Mouse (Mus musculus): ENCODE results near the gene Gnb2. TPM values are rescaled to one million over a fixed set of nuclear protein-coding genes. Genes with fewer than 3 reads are reported as not detected.
A peak's percentile ranks its signal among the peaks of the same experiment; 100 is the strongest.

Gnb2 gene
- polyA plus RNA-seq, 1 experiment from 2014 or later: 578 TPM

DNA sequence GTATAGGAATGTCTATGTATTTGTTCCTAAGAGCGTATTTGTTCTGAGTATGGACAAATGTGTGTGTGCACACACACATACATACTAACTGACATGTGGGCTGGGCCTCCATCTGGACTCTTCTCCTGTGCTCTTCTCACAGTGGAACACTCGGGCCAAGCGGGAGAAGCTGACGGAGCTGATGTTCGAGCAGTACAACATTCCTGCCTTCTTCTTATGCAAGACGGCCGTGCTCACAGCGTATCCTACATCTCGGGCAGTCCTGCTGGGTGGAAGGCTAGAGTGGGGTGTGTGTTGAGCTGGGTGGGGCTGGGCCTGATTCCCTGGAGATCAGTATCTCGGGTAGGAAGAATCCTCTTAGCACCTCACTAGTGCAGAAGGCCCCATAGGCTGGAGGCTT is 29.7 kb upstream of the Gnb2 start:
- H3K27ac ChIP-seq (replicated peaks): no peak overlapping the region
- no peak for ATAC-seq (replicated peaks)
- no peaks in the 10 kb centered on the region for H3K27me3 ChIP-seq
- no peaks in the 10 kb centered on the region for H3K4me1 ChIP-seq
- no peak overlapping the region for H3K4me3 ChIP-seq
- peaks cover 13% of the 10 kb centered on the region; the same call in 1 of the 2 replicates for H3K36me3 ChIP-seq
- H3K4me2 ChIP-seq (replicated peaks): no peak overlapping the region
- no peak overlapping the region for H3K9ac ChIP-seq (replicated peaks)
- 73% methylated on average over 10 of the region's 10 CpGs for WGBS
- H3K9me3 ChIP-seq: no peaks in the 10 kb centered on the region

DNA sequence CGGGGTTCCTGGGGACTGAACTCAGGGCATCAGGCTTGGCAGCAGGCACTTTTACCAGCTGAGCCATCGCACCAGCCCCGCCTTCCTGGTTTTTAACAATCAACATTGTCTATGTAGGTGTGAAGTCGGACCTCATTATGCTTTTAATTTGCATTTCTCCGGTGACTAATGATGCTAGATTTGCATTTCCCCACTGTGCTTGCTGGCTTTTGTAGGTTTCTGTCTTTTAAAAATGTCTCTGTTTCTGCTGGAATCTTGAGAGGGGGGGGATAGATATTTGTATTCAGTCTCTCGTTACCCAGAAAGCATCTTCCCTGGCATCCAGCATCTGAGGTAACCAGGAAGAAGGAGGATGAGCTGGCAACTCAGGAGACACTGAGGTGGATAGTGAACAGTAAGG is 28.2 kb upstream of the Gnb2 start:
- no peak for ATAC-seq (replicated peaks)
- no peak overlapping the region for H3K4me2 ChIP-seq (replicated peaks)
- no peaks in the 10 kb centered on the region for H3K4me1 ChIP-seq
- no peak overlapping the region for H3K9ac ChIP-seq (replicated peaks)
- no peak overlapping the region for H3K27ac ChIP-seq (replicated peaks)
- peaks cover 6% of the 10 kb centered on the region; the same call in 1 of the 2 replicates for H3K36me3 ChIP-seq
- no peaks in the 10 kb centered on the region for H3K27me3 ChIP-seq
- H3K4me3 ChIP-seq: no peak overlapping the region
- no peaks in the 10 kb centered on the region for H3K9me3 ChIP-seq
- WGBS: 40% methylated on average over 6 of the region's 6 CpGs

DNA sequence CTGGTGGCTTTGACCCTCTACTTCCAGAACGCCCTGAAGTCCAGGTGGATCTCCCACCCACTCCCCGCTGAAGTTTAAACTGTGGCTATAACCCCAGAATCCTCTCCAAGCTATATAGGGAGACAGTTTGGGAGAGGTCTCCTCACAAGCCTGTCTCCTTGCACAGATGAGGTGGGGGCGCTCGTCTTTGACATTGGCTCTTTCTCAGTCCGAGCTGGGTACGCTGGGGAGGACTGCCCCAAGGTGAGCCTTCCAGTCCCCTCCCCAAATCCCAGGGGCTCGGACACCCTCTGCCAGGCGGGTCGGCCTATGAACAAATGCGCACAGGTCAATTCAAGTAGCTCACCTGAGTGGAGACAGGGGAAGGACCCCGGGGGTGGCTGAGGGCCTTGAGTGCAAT is 20.6 kb upstream of the Gnb2 start:
- peak overlapping the region; percentile 51 for H3K4me2 ChIP-seq (replicated peaks)
- 47% methylated on average over 11 of the region's 11 CpGs for WGBS
- H3K9ac ChIP-seq (replicated peaks): peak overlapping the region; percentile 58
- H3K27ac ChIP-seq (replicated peaks): peak overlapping the region; percentile 71
- peaks cover 18% of the 10 kb centered on the region for H3K4me1 ChIP-seq
- no peaks in the 10 kb centered on the region for H3K9me3 ChIP-seq
- H3K4me3 ChIP-seq: peak overlapping the region; percentile 63
- ATAC-seq (replicated peaks): peak; percentile 33; the same call in 1 of the 2 replicates
- no peaks in the 10 kb centered on the region for H3K36me3 ChIP-seq
- no peaks in the 10 kb centered on the region for H3K27me3 ChIP-seq

DNA sequence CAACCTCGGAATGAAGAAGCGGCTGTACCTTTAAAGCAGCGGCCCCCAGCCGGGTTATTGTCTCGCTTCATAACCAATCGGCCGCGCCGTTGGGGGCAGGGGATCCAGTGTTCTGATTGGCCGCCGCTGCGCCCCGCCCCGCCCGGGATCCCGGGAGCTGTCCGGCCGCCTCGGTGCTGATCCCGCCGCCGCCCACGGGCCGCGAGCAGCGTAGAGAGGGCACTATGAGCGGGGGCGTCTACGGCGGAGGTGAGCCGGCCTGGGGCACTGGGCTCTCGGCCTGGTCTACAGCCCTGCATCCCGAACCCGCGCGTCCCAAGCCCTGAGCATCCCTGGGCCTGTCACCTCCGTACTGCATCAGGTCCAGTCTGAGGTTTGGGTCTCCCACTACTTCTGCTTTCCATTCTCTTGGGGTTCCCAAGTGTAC is 20.1 kb upstream of the Gnb2 start, which contains the start of gene Actl6b:
TSS of gene Actl6b (plus strand) at position 107 of the 427 bp plus-strand sequence.
- WGBS: under 1% methylated on average over 37 of the region's 37 CpGs
- Histone ChIP-seq H3K4me1 (peaks cover 18% of the 10 kb centered on the region), H3K27ac (replicated peaks) (peak within 1 kb of the TSS; percentile 71), H3K9ac (replicated peaks) (peak within 1 kb of the TSS; percentile 58), H3K27me3 (no peaks in the 10 kb centered on the region), H3K36me3 (no peaks in the 10 kb centered on the region), H3K4me3 (peak within 1 kb of the TSS; percentile 63), H3K4me2 (replicated peaks) (peak within 1 kb of the TSS; percentile 51), H3K9me3 (no peaks in the 10 kb centered on the region)
- ATAC-seq (replicated peaks): peak; percentile 97

DNA sequence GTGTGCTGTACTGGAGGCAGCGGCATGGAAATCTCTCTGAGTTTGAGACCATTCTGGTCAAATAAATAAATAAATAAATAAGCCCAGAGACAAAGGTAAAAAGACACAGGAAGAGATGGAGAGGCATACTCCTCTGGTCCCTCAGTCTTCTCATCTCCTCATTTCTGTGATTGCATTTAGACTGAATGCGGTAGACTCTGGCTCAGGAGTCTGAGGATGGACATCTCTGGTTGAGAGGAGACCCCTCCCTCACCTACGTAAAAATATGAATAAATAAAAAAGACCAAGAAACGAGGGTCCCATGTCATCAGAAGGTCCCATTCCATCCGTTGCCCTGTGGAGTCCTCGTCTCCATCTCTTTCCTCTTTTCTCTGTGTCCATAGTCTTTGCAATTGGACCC is 19.7 kb upstream of the Gnb2 start:
- no peaks in the 10 kb centered on the region for H3K36me3 ChIP-seq
- peaks cover 18% of the 10 kb centered on the region for H3K4me1 ChIP-seq
- no peaks in the 10 kb centered on the region for H3K9me3 ChIP-seq
- no peaks in the 10 kb centered on the region for H3K27me3 ChIP-seq
- peak; percentile 49 for ATAC-seq (replicated peaks)
- peak overlapping the region; percentile 63 for H3K4me3 ChIP-seq
- 20% methylated on average over 6 of the region's 6 CpGs for WGBS
- H3K27ac ChIP-seq (replicated peaks): peak overlapping the region; percentile 71
- peak overlapping the region; percentile 51 for H3K4me2 ChIP-seq (replicated peaks)
- H3K9ac ChIP-seq (replicated peaks): peak overlapping the region; percentile 58

DNA sequence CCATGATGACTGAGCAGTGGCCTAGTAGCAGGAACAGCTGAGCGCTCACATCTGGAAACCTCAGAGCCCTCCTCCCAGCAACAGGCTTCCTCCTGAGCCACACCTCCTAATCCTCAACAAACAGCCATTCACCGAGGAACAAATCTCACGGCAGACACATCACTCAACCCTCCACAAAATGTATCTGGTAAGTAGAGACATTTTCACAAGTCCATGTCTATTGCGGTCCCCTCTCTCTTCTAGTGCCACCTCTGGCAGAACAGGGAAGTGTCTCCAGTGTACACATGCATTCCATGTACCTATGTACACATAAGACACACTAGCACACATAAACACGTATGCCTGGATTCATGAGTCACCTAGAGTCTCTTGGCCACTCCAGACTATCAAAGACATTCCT is 17.8 kb upstream of the Gnb2 start:
- H3K9me3 ChIP-seq: no peaks in the 10 kb centered on the region
- WGBS: 72% methylated on average over 5 of the region's 5 CpGs
- H3K4me3 ChIP-seq: no peak overlapping the region
- H3K36me3 ChIP-seq: no peaks in the 10 kb centered on the region
- H3K27ac ChIP-seq (replicated peaks): no peak overlapping the region
- peaks cover 18% of the 10 kb centered on the region for H3K4me1 ChIP-seq
- H3K27me3 ChIP-seq: no peaks in the 10 kb centered on the region
- no peak for ATAC-seq (replicated peaks)
- H3K9ac ChIP-seq (replicated peaks): no peak overlapping the region
- H3K4me2 ChIP-seq (replicated peaks): no peak overlapping the region

DNA sequence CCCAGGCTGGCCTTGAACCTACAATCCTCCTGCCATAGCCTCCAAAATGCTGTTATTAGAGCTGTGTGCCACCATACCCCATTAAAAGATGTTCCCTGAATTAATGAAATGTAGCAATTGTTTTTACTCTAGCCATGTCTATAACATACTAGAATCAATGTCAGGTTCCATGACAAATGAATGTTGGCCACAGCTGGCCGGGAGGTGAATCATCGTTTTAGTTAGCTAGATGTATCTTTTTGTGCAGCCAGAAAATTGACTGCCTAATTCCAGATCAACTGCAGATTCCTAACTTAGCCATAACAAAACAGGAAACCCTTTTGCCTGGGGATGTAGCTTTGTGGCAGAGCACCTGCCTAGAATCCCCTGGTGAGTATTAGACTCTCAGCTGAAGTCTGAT is 16.5 kb upstream of the Gnb2 start:
- Histone ChIP-seq H3K4me1 (peaks cover 13% of the 10 kb centered on the region), H3K9ac (replicated peaks) (no peak overlapping the region), H3K4me3 (no peak overlapping the region), H3K27ac (replicated peaks) (no peak overlapping the region), H3K4me2 (replicated peaks) (no peak overlapping the region), H3K9me3 (no peaks in the 10 kb centered on the region), H3K27me3 (no peaks in the 10 kb centered on the region), H3K36me3 (no peaks in the 10 kb centered on the region)
- 85% methylated on average over 2 of the region's 2 CpGs for WGBS
- ATAC-seq (replicated peaks): no peak

DNA sequence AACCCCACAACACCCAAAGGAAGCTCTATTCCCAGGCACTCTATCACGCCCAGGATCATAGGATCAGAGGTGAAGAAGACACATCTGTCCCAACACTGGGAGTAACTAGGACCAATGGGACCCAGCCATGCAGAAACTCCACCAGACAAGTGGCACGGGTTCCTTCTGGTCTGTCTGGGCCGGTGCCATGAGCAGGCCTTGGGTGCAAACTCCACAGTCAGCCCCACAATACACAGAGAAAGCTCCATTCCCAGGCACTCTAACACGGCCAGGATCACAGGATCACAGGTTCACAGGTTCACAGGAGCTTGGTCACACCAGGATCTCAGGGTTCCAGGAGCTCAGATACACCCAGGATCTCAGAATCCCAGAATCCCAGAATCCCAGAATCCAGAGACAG is 12.3 kb upstream of the Gnb2 start:
- H3K4me2 ChIP-seq (replicated peaks): no peak overlapping the region
- 76% methylated on average over 4 of the region's 4 CpGs for WGBS

DNA sequence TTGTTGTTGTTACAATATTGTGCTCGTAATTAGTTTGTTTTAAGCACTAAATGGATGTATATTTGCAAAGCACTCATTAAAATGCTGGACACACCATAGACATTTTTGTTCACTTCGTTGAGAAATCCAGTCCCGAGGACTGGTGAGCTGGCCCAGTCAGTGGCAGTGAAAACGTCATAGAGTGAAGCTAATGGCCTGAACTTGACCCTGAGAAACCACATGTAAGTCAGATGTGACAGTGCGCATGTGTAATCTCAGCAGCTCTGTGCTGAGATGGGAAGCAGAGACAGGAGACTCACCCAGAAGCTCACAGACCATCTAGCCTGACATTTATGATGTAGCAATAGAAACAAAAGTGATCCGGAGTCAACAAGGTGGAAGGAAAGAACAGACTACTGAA is 11.6 kb upstream of the Gnb2 start:
- H3K9ac ChIP-seq (replicated peaks): no peak overlapping the region
- no peak for ATAC-seq (replicated peaks)
- H3K9me3 ChIP-seq: no peaks in the 10 kb centered on the region
- peaks cover 7% of the 10 kb centered on the region for H3K4me1 ChIP-seq
- no peaks in the 10 kb centered on the region for H3K36me3 ChIP-seq
- WGBS: 65% methylated on average over 6 of the region's 6 CpGs
- no peak overlapping the region for H3K4me2 ChIP-seq (replicated peaks)
- no peak overlapping the region for H3K27ac ChIP-seq (replicated peaks)
- no peak overlapping the region for H3K4me3 ChIP-seq
- no peaks in the 10 kb centered on the region for H3K27me3 ChIP-seq

More for the DNA sequence above, 12.3 kb upstream of the Gnb2 start:
- ATAC-seq (replicated peaks): no peak
- H3K9me3 ChIP-seq: no peaks in the 10 kb centered on the region
- no peak overlapping the region for H3K4me3 ChIP-seq
- H3K9ac ChIP-seq (replicated peaks): no peak overlapping the region
- H3K27me3 ChIP-seq: no peaks in the 10 kb centered on the region
- H3K27ac ChIP-seq (replicated peaks): no peak overlapping the region
- no peaks in the 10 kb centered on the region for H3K36me3 ChIP-seq
- H3K4me1 ChIP-seq: peaks cover 7% of the 10 kb centered on the region; the same call in 1 of the 2 replicates

DNA sequence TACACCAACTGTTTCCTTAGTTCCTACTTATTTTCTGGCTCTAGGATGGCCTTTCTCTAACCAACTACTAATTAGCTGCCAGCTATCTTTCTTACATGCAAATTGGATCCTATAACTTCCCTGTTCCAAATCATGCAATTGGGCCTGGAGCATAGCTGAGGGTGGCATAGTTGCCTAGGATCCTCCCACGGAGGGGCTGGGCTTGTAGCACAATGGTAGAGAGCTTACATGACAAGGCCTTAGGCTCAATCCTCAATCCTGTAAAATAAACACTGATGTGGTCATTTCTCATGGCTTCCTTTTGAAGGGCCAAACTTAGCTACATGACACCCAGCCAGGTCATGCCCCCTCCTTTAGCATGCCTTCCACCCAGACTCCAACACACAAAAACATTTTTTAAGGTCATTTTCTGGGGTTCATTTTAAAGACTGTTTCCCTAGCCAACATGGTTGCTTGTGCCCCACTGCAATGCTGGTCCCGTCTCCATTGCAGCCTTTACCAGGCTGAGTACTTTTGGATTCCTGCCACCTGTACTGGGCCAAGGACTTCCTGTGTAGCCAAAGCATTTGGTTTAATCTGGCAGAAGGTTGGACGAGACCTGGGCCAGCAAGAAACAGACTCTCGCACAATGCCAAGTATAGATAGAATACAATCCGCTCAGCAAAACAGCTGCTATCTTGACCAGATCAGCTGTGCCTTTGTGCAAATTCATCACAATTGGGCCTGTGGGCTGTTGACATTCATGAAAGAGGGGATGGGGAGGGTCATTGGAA is 8.6 kb upstream of the Gnb2 start:
- Histone ChIP-seq H3K9me3 (no peaks in the 10 kb centered on the region), H3K4me2 (replicated peaks) (no peak overlapping the region), H3K4me3 (no peak overlapping the region), H3K36me3 (no peaks in the 10 kb centered on the region), H3K4me1 (peaks cover 16% of the 10 kb centered on the region), H3K9ac (replicated peaks) (no peak overlapping the region), H3K27ac (replicated peaks) (peak overlapping the region; percentile 57), H3K27me3 (no peaks in the 10 kb centered on the region)
- WGBS: 53% methylated on average over 5 of the region's 5 CpGs
- ATAC-seq (replicated peaks): 0 out of 2 replicates have a peak, but pooled peaks have one; percentile 58

DNA sequence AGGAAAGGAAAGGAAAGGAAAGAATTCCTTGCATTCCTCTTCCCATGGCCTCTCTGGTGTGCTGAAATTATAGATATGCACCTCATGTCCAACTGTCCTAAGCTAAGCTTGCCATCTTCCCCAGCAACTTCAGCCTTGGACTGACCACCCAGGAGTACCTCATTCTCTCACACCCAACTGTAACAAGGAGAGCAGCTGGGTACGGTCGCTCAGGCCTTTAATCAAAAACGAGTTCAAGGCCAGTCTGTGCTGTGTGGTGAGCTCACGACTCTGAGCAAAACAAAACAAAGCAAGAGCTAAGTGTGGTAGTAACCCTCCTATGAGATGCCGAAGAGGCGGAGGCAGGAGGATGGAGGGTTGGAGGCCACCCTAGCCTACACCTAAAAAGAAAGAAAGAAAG is 7.7 kb upstream of the Gnb2 start:
- no peaks in the 10 kb centered on the region for H3K36me3 ChIP-seq
- H3K27me3 ChIP-seq: no peaks in the 10 kb centered on the region
- no peak overlapping the region for H3K27ac ChIP-seq (replicated peaks)
- no peak for ATAC-seq (replicated peaks)
- no peak overlapping the region for H3K4me2 ChIP-seq (replicated peaks)
- 73% methylated on average over 6 of the region's 6 CpGs for WGBS
- no peak overlapping the region for H3K9ac ChIP-seq (replicated peaks)
- H3K4me1 ChIP-seq: peaks cover 16% of the 10 kb centered on the region
- no peaks in the 10 kb centered on the region for H3K9me3 ChIP-seq
- H3K4me3 ChIP-seq: no peak overlapping the region

DNA sequence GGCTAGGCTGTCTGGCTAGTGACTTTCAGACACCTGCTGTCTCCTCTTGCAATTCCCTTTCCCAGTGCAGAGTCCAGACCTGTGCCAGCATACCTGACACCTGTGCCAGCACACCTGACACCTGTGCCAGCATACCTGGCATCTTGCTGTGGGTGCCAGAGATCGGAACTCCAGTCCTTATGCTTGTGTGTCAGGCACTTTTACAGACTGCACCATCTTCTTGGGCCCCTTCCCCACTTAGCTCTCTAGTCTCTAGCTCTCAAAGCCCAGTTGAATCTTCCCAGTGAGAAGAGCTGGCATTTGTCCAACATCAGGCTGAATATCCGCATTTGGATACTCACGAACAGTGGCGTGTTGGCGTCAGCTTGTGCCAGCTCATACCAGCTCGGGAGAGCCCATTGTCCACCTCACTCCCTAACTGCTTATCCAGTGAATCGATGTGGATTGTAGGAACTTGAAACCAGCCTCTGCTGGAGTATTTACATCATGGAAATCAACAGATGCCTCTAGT is 6.0 kb upstream of the Gnb2 start:
- WGBS: 34% methylated on average over 7 of the region's 7 CpGs
- H3K36me3 ChIP-seq: no peaks in the 10 kb centered on the region
- H3K4me1 ChIP-seq: peaks cover 16% of the 10 kb centered on the region
- no peak overlapping the region for H3K9ac ChIP-seq (replicated peaks)
- no peaks in the 10 kb centered on the region for H3K9me3 ChIP-seq
- peak; percentile 57 for ATAC-seq (replicated peaks)
- H3K27ac ChIP-seq (replicated peaks): peak overlapping the region; percentile 41
- no peaks in the 10 kb centered on the region for H3K27me3 ChIP-seq
- H3K4me2 ChIP-seq (replicated peaks): no peak overlapping the region
- H3K4me3 ChIP-seq: no peak overlapping the region
